Mouse (Mus musculus) heart, adult 2 months (tissue): ENCODE data around the gene Prpf38b.

Source experiments
- CTCF ChIP-seq: fragments of 200-600 bp; IDR thresholded peaks from 2 replicates; pipeline ENCODE4 v1.8.1; 2022; ENCODE audit warnings: antibody characterized with exemption, mild to moderate bottlenecking, moderate library complexity
- POLR2A ChIP-seq: fragments of 200-500 bp; IDR thresholded peaks from 2 replicates; pipeline ENCODE4 v1.6.1; 2011; ENCODE audit warnings: mild to moderate bottlenecking, low read depth, low read length, control low read depth; ENCODE audit not compliant: insufficient read depth

GRCm38 (mm10) chr3:108857714-108858113, 53.8 kb downstream of the Prpf38b start:
- TF ChIP-seq CTCF (no peak), POLR2A (no peak)
